Mouse (Mus musculus): ENCODE measurements at regions not wholly inside any gene's neighbourhood (a gene's known extent, or its start where the extent isn't known, plus 50 kb on each side); places are given as distances from the start of the nearest gene placed in this dataset.

GRCm38 (mm10) chr10:126646587-126646986 is 254.6 kb downstream of the Atp23 start:
- DNase-seq (ENCODE audit: low read depth): no peak

DNA sequence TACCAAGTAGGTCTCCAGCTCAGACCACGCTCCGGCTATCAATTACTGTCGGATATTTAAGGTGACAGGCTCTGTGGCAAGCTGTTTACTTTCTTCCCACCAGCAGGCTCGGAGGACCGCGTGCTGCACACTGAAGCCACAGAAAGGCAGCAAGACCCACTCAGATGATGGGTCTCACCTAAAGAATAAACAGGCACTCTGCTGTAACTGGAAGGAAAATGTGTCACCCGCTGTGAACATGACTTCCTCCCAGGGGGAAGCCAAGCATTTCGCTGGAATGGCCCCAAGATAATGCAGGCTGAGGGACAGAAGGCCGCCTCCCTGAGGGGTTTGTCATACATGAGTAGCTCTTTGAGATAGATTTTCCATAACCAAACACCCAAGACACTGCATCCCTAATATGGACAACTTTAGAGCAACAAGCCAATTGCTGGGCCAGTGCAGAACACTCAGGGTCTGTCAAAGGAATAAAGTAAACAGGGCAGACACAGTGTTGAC is 259.3 kb downstream of the Atp23 start:
- DNase-seq (ENCODE audit: low read depth): no peak

GRCm38 (mm10) chr10:126634731-126635130 is 266.4 kb downstream of the Atp23 start:
- DNase-seq (ENCODE audit: low read depth): no peak

DNA sequence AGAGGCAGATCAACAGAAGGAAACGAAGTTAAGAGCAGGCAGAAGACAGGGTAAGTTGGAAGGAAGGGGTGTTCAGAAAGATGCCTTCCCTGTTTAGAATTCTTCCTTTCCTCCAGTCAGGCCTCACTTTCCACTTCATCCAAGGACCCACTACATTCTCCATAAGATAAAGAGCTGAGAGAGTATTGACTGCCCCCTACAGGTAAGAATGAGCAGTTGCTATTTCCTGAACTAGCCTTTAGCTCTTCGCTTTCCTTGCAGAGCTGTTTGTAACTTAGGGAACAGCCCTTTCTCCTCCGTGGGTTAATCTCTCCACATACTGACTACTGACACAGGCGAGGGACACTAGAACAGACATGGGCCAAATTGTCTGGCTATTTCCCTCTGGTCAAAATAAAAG is 273.1 kb downstream of the Atp23 start:
- DNase-seq (ENCODE audit: low read depth): no peak

DNA sequence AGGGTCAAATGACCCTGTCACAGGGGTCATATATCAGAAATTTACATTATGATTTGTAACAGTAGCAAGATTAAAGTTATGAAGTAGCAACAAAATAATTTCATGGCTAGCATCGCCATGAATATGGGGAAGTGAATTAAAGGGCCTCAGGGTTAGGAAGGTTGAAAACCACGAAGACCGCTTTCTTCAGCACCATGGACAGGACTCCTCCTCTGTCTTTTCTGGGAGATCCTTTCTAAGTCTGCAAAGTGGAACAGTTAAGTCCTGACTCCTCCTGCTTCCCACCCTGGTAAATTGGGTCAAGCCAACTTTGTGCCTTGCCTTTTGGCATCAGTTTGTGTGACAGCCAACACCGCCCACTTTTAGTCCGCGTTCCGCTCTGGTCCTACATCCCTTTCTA is 275.7 kb downstream of the Atp23 start:
- DNase-seq (ENCODE audit: low read depth): no peak

GRCm38 (mm10) chr10:126620802-126621201 is 280.4 kb downstream of the Atp23 start:
- no peak for DNase-seq (ENCODE audit: low read depth)

DNA sequence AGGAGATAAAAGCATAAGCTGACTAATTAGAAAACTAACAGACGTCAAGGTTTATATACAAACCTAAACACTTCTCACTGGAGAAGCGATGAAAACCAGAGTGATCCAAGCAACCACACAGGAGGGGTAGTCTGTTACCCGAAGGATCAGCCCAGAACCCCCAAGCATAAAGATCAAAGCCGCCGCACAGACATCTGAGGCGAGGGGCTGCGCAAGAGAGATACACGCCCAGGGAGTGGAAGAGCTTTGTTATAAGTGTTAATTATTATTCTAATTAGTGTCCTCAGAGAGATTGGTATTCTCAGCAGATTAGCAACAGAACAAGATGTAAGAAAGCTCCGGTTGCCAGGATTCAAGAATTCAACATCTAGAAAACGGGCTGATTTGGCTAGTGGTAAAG is 281.2 kb downstream of the Atp23 start:
- no peak for DNase-seq (ENCODE audit: low read depth)

DNA sequence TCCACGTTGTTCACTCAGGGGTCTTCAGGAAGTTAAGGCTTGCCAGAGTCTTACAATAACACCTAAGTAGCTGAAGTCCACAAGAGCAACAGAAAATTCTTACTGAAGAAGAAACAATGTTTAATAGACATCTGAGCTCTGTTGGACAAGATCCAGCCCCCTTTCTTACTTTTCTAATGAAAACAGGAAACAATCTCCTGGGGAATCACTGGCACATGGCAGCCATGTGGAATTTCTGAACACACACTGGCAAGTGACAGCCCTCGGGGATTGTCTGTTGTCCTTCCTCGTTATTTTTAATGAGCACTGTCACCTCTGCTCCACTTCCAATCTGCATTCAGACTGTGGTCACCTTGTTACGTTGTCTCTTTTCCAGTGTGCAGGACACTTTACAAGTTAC is 288.9 kb downstream of the Atp23 start:
- DNase-seq (ENCODE audit: low read depth): no peak

DNA sequence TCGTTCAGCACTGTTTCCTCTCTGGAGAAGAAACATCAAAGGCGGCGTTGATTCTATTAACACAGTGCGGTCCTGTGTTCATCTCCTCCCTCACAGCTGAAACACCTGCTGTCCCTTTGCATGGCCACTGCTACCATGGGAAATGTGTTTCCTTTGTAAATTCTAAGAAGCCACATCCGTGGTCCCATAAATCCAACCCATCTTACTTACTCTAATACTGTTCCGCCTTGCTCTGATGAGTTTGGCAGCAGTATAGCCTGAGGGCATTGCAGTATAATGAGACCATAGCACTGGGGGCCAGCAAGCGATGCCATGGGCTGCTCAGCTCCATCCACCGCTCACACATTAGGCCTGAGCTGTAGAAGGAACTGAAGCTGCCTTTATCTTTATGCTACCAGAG is 290.6 kb downstream of the Atp23 start:
- no peak for DNase-seq (ENCODE audit: low read depth)

DNA sequence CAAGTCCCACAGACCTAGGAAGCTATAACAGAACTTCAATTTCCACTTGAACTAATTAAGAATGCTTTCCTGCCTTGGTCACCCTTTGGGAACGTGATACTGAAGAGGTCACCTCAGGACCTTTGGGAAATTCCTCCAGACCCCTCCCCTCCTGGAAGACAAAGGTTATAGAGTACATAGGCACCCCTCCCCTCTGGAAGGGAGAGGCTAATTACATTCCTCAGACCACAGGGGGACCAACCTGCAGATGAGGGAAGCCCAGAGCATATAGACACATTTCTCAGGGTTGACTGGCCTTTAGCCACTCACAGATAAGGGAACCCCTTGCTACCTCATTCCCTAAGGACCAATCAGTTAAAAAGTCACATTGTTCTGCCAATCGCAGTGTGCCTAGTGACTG is 301.5 kb downstream of the Atp23 start:
- DNase-seq (ENCODE audit: low read depth): no peak

DNA sequence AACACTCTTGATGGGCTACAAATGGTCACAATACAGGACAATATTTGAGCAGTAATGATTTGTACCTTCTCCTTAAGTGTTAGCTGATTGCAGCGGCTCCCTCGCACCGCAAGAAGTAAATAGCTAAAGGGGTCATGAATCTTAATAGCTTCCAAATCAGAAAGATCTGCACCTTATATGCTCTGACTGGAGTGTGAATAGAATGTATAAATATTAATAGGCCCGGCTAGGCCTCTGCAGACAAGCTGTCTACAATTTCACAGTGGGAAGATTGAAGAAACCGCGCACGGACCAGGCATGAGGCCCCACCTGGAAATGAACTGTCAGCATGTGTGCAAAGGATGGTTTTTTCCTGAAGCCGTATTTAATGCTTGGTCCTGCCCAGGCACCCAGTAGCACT is 333.0 kb downstream of the Atp23 start:
- no peak for DNase-seq (ENCODE audit: low read depth)

DNA sequence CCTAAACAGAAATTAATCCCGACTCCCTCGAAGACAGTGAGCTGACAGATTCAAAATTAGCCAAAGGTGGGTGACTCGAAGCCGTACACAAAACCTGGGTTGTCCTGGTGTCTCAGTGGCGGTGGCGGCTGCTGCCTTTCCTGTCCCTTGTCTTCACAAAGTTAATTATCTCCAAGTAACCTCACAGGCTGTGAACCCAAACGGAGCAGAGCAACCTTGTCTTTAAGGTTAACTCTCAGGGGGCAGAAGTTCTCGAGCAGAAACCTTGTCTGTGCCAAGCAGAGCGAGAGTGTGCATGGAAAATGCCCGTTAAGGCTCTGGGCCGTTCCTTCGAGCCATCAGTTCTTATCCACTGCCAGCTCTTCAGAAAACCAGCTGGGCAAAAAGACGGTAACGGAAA is 335.8 kb downstream of the Atp23 start:
- no peak for DNase-seq (ENCODE audit: low read depth)

DNA sequence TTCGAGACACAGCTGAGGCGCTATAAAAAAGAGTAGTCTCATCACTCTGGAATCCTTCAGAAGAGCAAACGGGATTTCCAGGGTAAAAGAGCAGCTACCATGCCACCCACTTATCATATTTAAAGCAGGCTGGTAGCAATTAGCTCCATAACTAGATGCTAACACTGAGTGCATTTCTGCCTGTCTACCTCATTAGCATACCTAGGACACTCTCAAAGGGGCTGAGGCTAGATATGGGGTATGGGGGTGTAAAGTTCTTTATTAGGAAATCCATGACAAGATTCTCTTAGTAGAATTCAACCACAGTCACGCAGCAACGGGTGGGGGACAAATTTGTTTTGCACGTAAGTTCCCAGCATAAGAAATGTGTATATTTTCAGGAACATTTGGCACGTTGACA is 346.1 kb downstream of the Atp23 start:
- no peak for DNase-seq (ENCODE audit: low read depth)

DNA sequence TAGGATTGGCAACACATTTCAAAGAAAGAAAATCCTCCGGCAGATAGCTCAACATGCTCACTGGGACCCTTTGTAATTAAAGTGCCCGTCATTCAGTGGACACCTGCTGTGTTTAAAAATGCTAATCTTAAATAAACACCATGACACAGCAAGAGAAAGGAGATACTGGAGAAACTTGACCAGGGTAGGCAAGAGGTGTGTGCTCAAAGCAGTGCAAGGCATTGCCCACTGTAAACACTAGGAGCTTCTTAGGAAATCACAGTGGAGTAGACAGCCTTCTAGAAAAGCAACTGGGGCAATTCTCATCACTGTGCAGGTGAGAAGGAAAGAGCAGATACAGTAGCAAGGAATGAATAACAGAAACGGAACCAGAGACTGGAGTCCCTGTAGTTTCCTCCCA is 369.2 kb downstream of the Atp23 start:
- no peak for DNase-seq (ENCODE audit: low read depth)

GRCm38 (mm10) chr10:126531368-126531767 is 369.8 kb downstream of the Atp23 start:
- no peak for DNase-seq (ENCODE audit: low read depth)

DNA sequence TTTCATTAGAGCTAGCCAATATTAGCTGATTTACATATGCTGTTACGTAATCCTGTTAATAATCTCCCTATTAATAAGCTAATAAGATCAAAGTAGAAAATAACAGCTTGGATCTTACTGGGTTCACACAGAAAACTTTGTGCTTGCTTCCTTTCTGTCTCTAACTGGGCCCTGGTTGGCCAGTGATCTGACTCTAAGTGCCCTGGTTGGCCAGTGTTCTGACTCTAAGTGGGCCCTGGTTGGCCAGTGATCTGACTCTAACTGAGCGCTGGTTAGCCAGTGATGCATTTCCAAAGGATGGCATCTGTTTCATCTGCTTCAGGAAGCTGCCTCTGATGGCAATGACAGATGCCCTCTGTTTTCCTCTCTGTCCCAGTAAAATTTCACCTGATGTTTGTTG is 372.4 kb downstream of the Atp23 start:
- no peak for DNase-seq (ENCODE audit: low read depth)

- no peak for DNase-seq (ENCODE audit: low read depth)
Observed at GRCm38 (mm10) chr10:126526186-126526585, 375.0 kb downstream of the Atp23 start.

DNA sequence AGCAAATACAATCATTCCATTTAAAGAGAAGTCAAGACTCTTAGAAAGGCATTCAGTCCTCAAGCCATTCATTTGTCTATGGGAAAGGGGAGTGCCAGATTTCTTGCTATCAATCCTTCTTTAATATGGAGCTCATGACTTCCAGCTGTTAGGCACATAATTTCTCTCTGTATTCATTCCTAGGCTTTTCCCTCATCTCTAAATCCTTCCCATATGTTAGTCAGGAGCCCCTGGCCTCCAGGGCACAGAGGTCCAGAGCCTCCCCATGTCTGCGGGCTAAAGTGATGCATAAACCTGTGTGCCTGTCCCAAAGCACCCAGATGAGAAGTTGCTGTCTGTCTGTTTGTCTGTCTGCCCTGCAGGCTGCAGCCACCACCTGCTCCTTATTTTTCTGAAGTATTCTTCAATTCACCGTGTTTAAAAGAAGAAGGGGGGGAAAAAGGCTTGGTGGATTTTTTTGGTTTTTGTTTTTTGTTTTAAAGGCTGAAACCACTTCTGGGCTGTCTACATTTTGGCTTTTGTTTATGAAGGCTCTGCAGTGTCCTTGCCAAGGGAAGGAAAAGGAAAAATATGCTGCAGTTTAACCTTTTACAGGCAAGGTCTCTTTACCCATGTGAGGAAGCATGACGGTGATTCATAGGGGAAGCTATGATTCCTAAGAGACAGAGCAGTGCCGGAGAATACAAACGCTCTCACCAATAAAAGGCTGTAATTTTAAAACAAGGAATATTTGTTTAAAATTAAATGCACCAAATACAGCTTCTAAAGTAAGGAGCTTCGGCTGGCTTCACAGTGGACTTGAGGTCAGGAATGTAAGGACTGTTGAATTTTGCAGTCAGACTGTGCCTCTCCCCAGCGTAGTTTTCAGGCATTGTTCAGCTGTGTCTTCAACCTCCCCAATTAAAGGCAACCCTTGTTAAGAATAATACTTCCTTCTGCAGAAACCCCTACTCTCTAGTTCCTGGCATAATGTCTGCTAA is 379.0 kb downstream of the Atp23 start:
- DNase-seq (ENCODE audit: low read depth): no peak

- DNase-seq (ENCODE audit: low read depth): peak; percentile 16
Observed at GRCm38 (mm10) chr10:126520973-126521372, 380.2 kb downstream of the Atp23 start.

GRCm38 (mm10) chr10:126513185-126513584 is 388.0 kb downstream of the Atp23 start:
- no peak for DNase-seq (ENCODE audit: low read depth)

- no peak for DNase-seq (ENCODE audit: low read depth)
Observed at GRCm38 (mm10) chr10:126511511-126511910, 389.6 kb downstream of the Atp23 start.

- DNase-seq (ENCODE audit: low read depth): no peak
Observed at GRCm38 (mm10) chr10:126505988-126506387, 395.2 kb downstream of the Atp23 start.

DNA sequence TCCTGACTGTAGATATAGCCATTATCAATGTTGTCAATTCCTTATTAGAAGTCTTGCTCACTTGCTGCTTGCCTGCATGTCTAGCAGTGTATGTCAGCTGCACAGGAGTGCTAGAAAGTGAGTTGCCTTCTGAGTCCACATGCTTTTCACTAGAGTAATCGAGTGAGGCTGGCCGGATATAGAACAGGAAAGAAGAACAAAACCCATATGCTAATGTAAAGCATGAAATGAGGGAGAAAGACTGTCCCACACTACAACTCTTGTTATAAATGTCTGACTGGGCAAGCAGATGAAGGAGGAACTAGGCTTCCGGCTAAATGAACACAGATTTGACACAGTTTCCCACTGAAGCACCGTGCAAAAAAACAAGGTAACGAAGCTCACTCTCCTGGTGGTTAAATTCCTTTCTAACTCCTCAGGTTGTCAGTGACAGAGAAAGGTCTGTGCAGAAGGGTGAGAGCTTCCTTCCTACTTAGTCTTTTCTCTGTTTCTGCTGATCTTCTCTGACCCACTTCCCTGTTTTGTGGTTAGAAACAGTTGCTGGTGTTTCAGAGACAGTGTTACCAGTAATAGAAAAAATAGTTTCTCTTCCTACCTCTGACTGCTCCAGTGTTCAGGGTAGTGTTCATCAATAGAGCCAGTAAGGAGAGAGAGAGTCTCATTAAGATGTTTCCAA is 399.0 kb downstream of the Atp23 start:
- no peak for DNase-seq (ENCODE audit: low read depth)
